10 mouse cellular contexts compared by ENCODE assay signal in the genomic region with DNA sequence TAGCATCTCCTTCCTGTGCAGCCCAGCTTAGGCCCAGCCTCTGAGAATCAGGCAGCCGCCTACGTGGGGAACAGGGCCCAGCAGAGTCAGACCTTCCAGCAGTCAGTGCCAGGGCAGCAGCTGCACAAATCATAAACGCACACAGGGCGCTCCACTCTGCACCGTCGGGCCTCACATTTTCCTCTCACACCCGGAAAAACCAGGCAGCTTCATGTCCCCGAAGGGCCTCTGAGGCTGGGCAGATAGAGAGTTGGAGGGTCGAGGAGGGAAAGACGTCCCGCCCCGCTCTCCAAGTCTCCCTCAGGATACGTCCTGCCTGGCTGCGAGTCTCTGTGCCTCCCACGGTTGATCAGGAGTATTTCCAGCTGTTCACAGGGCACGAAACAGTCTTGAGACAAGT. TPM values are rescaled to one million over a fixed set of nuclear protein-coding genes. Genes with fewer than 3 reads are reported as not detected.
DNase-seq lines count a peak whose midpoint lies in the region; ATAC-seq and TF ChIP-seq lines count a peak whose summit lies in the region.
"Had no signal": no experiment of that assay in that cellular context is flagged by ENCODE, and none has a peak within 500 bp of the region (broad histone marks: within the 10 kb centered on the region; RNA-seq: fewer than 3 reads in every experiment).

No protein-coding gene starts in this region.

- 67% methylated on average over 16 of the region's 16 CpGs for WGBS in neural tube, embryonic 13.5 days
- 65% methylated on average over 16 of the region's 16 CpGs for WGBS in neural tube, embryonic 15.5 days
- 41% methylated on average over 16 of the region's 16 CpGs for WGBS in intestine, embryonic 14.5 days
- 34% methylated on average over 16 of the region's 16 CpGs for WGBS in stomach, postnatal 0 days

- no peak for TF ChIP-seq EP300 in stomach, postnatal 0 days (optimal IDR thresholded peaks at IDR 0.05)

- H3K4me3 ChIP-seq in neural tube, embryonic 13.5 days, result no peak overlapping the region
- H3K4me3 ChIP-seq in neural tube, embryonic 15.5 days (replicated peaks), result no peak overlapping the region
- no peak overlapping the region for H3K4me3 ChIP-seq in intestine, embryonic 14.5 days (ENCODE audit: low read depth, low read length)
- H3K4me3 ChIP-seq in stomach, postnatal 0 days (ENCODE audit: low read depth, low read length), result no peak overlapping the region
- H3K4me3 ChIP-seq: midbrain, embryonic 10.5 days had no signal

- H3K4me1 ChIP-seq in neural tube, embryonic 13.5 days (replicated peaks), result peaks cover 12% of the 10 kb centered on the region
- peaks cover 10% of the 10 kb centered on the region; the same call in 1 of the 2 replicates for H3K4me1 ChIP-seq in neural tube, embryonic 15.5 days
- H3K4me1 ChIP-seq in intestine, embryonic 14.5 days (replicated peaks; ENCODE audit: control insufficient read depth, insufficient read depth, low read length), result peaks cover 23% of the 10 kb centered on the region
- H3K4me1 ChIP-seq in stomach, postnatal 0 days (replicated peaks; ENCODE audit: control insufficient read depth, insufficient read depth), result 0 out of 2 replicates have a peak, but pooled peaks cover 3% of the 10 kb centered on the region

- H3K9ac ChIP-seq in neural tube, embryonic 13.5 days, result 0 out of 2 replicates have a peak overlapping the region, but pooled peaks have one; percentile 34
- no peak overlapping the region for H3K9ac ChIP-seq in neural tube, embryonic 15.5 days (replicated peaks)
- 0 out of 2 replicates have a peak overlapping the region, but pooled peaks have one; percentile 23 for H3K9ac ChIP-seq in intestine, embryonic 14.5 days (ENCODE audit: low read length)
- H3K9ac ChIP-seq in stomach, postnatal 0 days (ENCODE audit: low read length), result no peak overlapping the region

- H3K36me3 ChIP-seq in neural tube, embryonic 13.5 days, result no peaks in the 10 kb centered on the region
- no peaks in the 10 kb centered on the region for H3K36me3 ChIP-seq in neural tube, embryonic 15.5 days
- peaks cover 6% of the 10 kb centered on the region; the same call in 1 of the 2 replicates for H3K36me3 ChIP-seq in intestine, embryonic 14.5 days (ENCODE audit: control insufficient read depth, insufficient read depth, low read length)
- no peaks in the 10 kb centered on the region for H3K36me3 ChIP-seq in stomach, postnatal 0 days (ENCODE audit: control insufficient read depth, insufficient read depth, low read length)
- H3K36me3 ChIP-seq: midbrain, embryonic 10.5 days had no signal

- no peak for TF ChIP-seq CTCF in stomach, postnatal 0 days (IDR thresholded peaks at IDR 0.05; ENCODE audit: low read depth)

- no peak for ATAC-seq in neural tube, embryonic 13.5 days (ENCODE audit: low read depth)
- ATAC-seq in neural tube, embryonic 15.5 days (ENCODE audit: low FRiP score), result no peak
- peak; percentile 37; the same call in 1 of the 2 replicates for ATAC-seq in intestine, embryonic 14.5 days (replicated peaks; ENCODE audit: low FRiP score, low TSS enrichment, low read depth)
- ATAC-seq in stomach, postnatal 0 days (ENCODE audit: low FRiP score, low TSS enrichment), result peak; percentile 70
- no peak for ATAC-seq in monocyte, adult 5-6 weeks (replicated peaks; ENCODE audit: insufficient number of reproducible peaks, low FRiP score, low TSS enrichment, poor library complexity, severe bottlenecking)

- H3K4me2 ChIP-seq in neural tube, embryonic 13.5 days, result no peak overlapping the region
- no peak overlapping the region for H3K4me2 ChIP-seq in neural tube, embryonic 15.5 days
- H3K4me2 ChIP-seq in intestine, embryonic 14.5 days (ENCODE audit: low read length), result no peak overlapping the region
- no peak overlapping the region for H3K4me2 ChIP-seq in stomach, postnatal 0 days (replicated peaks; ENCODE audit: low read depth)

- DNase-seq in gastrocnemius, postnatal 4 days (ENCODE audit: low spot score in 2 of 2), result peak; percentile 61 to 83
- peak; percentile 68 for DNase-seq in intestine, embryonic 14.5 days (ENCODE audit: low spot score)
- DNase-seq in stomach, postnatal 0 days (ENCODE audit: low spot score), result peak; percentile 33
- DNase-seq in cerebellum, adult 9-10 months, result no peak

- no peak overlapping the region; the same call in 1 of the 2 replicates for H3K27ac ChIP-seq in neural tube, embryonic 13.5 days (replicated peaks)
- no peak overlapping the region for H3K27ac ChIP-seq in neural tube, embryonic 15.5 days (replicated peaks)
- H3K27ac ChIP-seq in intestine, embryonic 14.5 days (ENCODE audit: low read depth), result peak overlapping the region; percentile 80
- H3K27ac ChIP-seq in stomach, postnatal 0 days (replicated peaks), result peak overlapping the region; percentile 78
- H3K27ac ChIP-seq: midbrain, embryonic 10.5 days had no signal

- H3K9me3 ChIP-seq in neural tube, embryonic 13.5 days, result no peaks in the 10 kb centered on the region
- H3K9me3 ChIP-seq in neural tube, embryonic 15.5 days (replicated peaks), result no peaks in the 10 kb centered on the region
- H3K9me3 ChIP-seq in intestine, embryonic 14.5 days (ENCODE audit: control insufficient read depth, low read length), result no peaks in the 10 kb centered on the region
- H3K9me3 ChIP-seq in stomach, postnatal 0 days (ENCODE audit: control insufficient read depth, low read length), result no peaks in the 10 kb centered on the region
- H3K9me3 ChIP-seq: midbrain, embryonic 10.5 days had no signal

- H3K27me3 ChIP-seq in neural tube, embryonic 13.5 days, result no peaks in the 10 kb centered on the region
- H3K27me3 ChIP-seq in neural tube, embryonic 15.5 days (replicated peaks), result no peaks in the 10 kb centered on the region
- H3K27me3 ChIP-seq in intestine, embryonic 14.5 days (replicated peaks; ENCODE audit: control insufficient read depth, insufficient read depth, low read length), result no peaks in the 10 kb centered on the region
- no peaks in the 10 kb centered on the region for H3K27me3 ChIP-seq in stomach, postnatal 0 days (ENCODE audit: control insufficient read depth, insufficient read depth, low read length)

RNA-seq across cellular contexts. Expression of a gene that starts 35.6 kb away (rescaled TPM):
- 57.4 and 63.7 TPM in 2 replicates for polyA plus RNA-seq in neural tube, embryonic 13.5 days (2015; fragmentation: Nextera tagmentation; extraction: Ambion mirVana)
- polyA plus RNA-seq in neural tube, embryonic 15.5 days (2015; fragmentation: Nextera tagmentation; extraction: Ambion mirVana), result 66.2 and 80.2 TPM in 2 replicates
- total RNA-seq in gastrocnemius, postnatal 4 days (2021), result 10 to 100 TPM; 18.3 to 18.9 TPM
- 53.8 and 55.0 TPM in 2 replicates for polyA plus RNA-seq in intestine, embryonic 14.5 days (2014; fragmentation: Nextera tagmentation; extraction: Ambion mirVana)
- polyA plus RNA-seq in stomach, postnatal 0 days (2015; fragmentation: Nextera tagmentation; extraction: Ambion mirVana), result 33.1 and 34.5 TPM in 2 replicates
- total RNA-seq in monocyte, adult 5-6 weeks (2017), result 10.3 to 24.8 TPM (median 12.1 TPM) in 3 replicates

RNA-seq across cellular contexts. Expression of a gene that starts 35.7 kb away (rescaled TPM):
- 36.8 and 39.1 TPM in 2 replicates for polyA plus RNA-seq in neural tube, embryonic 13.5 days (2015; fragmentation: Nextera tagmentation; extraction: Ambion mirVana)
- polyA plus RNA-seq in neural tube, embryonic 15.5 days (2015; fragmentation: Nextera tagmentation; extraction: Ambion mirVana), result 34.9 and 36.8 TPM in 2 replicates
- 10 to 100 TPM; 36.9 to 40.1 TPM for total RNA-seq in gastrocnemius, postnatal 4 days (2021)
- polyA plus RNA-seq in intestine, embryonic 14.5 days (2014; fragmentation: Nextera tagmentation; extraction: Ambion mirVana), result 31.4 and 34.0 TPM in 2 replicates
- polyA plus RNA-seq in stomach, postnatal 0 days (2015; fragmentation: Nextera tagmentation; extraction: Ambion mirVana), result 31.2 and 32.2 TPM in 2 replicates
- 96.0 to 108 TPM (median 106 TPM) in 3 replicates for total RNA-seq in monocyte, adult 5-6 weeks (2017)

RNA-seq across cellular contexts. Expression of a gene that starts 39.6 kb away (rescaled TPM):
- 3.2 and 6.2 TPM in 2 replicates for polyA plus RNA-seq in neural tube, embryonic 13.5 days (2015; fragmentation: Nextera tagmentation; extraction: Ambion mirVana)
- 2.1 and 5.1 TPM in 2 replicates for polyA plus RNA-seq in neural tube, embryonic 15.5 days (2015; fragmentation: Nextera tagmentation; extraction: Ambion mirVana)
- 10 to 100 TPM; 51.5 to 54.6 TPM for total RNA-seq in gastrocnemius, postnatal 4 days (2021)
- polyA plus RNA-seq in intestine, embryonic 14.5 days (2014; fragmentation: Nextera tagmentation; extraction: Ambion mirVana), result 17.9 and 21.6 TPM in 2 replicates
- 7.0 and 8.2 TPM in 2 replicates for polyA plus RNA-seq in stomach, postnatal 0 days (2015; fragmentation: Nextera tagmentation; extraction: Ambion mirVana)
- total RNA-seq in monocyte, adult 5-6 weeks (2017), result 31.7 to 76.2 TPM (median 45.9 TPM) in 3 replicates

RNA-seq across cellular contexts. Expression of a gene that starts 51.0 kb away (rescaled TPM):
- 0.15 TPM in 1 of 2 replicates, not detected in the other for polyA plus RNA-seq in neural tube, embryonic 13.5 days (2015; fragmentation: Nextera tagmentation; extraction: Ambion mirVana)
- polyA plus RNA-seq in neural tube, embryonic 15.5 days (2015; fragmentation: Nextera tagmentation; extraction: Ambion mirVana), result 0.12 and 1.1 TPM in 2 replicates
- total RNA-seq in gastrocnemius, postnatal 4 days (2021), result 1 to 10 TPM; 4.9 to 7.7 TPM
- 1.1 and 1.3 TPM in 2 replicates for polyA plus RNA-seq in intestine, embryonic 14.5 days (2014; fragmentation: Nextera tagmentation; extraction: Ambion mirVana)
- polyA plus RNA-seq in stomach, postnatal 0 days (2015; fragmentation: Nextera tagmentation; extraction: Ambion mirVana), result 1.4 and 1.6 TPM in 2 replicates
- total RNA-seq in monocyte, adult 5-6 weeks (2017), result 1.6 TPM in 1 of 3 replicates, not detected in the others
- total RNA-seq: layer of hippocampus, postnatal 10 days; MEL had no signal
- polyA plus RNA-seq: midbrain, embryonic 10.5 days had no signal

RNA-seq across cellular contexts. Expression of a gene that starts 56.3 kb away (rescaled TPM):
- polyA plus RNA-seq in neural tube, embryonic 13.5 days (2015; fragmentation: Nextera tagmentation; extraction: Ambion mirVana), result 7.3 and 9.2 TPM in 2 replicates
- 6.8 and 15.4 TPM in 2 replicates for polyA plus RNA-seq in neural tube, embryonic 15.5 days (2015; fragmentation: Nextera tagmentation; extraction: Ambion mirVana)
- total RNA-seq in gastrocnemius, postnatal 4 days (2021), result 10 to 100 TPM; 14.7 to 17.1 TPM
- 43.8 and 49.3 TPM in 2 replicates for polyA plus RNA-seq in intestine, embryonic 14.5 days (2014; fragmentation: Nextera tagmentation; extraction: Ambion mirVana)
- polyA plus RNA-seq in stomach, postnatal 0 days (2015; fragmentation: Nextera tagmentation; extraction: Ambion mirVana), result 11.8 TPM in 2 replicates
- 11.1 to 24.4 TPM (median 12.4 TPM) in 3 replicates for total RNA-seq in monocyte, adult 5-6 weeks (2017)

Comparison
In these comparisons a context has a peak if more than half of its experiments do, and no peak if none do; other contexts are left out.
1. H3K9ac ChIP-seq: peak in neural tube, embryonic 13.5 days (single experiment) and intestine, embryonic 14.5 days (single experiment); none in neural tube, embryonic 15.5 days (single experiment) and stomach, postnatal 0 days (single experiment).
2. ATAC-seq: peak in intestine, embryonic 14.5 days (single experiment) and stomach, postnatal 0 days (single experiment); none in neural tube, embryonic 13.5 days (single experiment), neural tube, embryonic 15.5 days (single experiment) and monocyte, adult 5-6 weeks (single experiment).
3. H3K27ac ChIP-seq: peak in intestine, embryonic 14.5 days (single experiment) and stomach, postnatal 0 days (single experiment); none in neural tube, embryonic 13.5 days (single experiment) and neural tube, embryonic 15.5 days (single experiment).